Mouse (Mus musculus): ENCODE measurements around the gene Shh. TPM values are rescaled to one million over a fixed set of nuclear protein-coding genes. Genes with fewer than 3 reads are reported as not detected.
A peak's percentile ranks its signal among the peaks of the same experiment; 100 is the strongest.

Shh gene
- polyA plus RNA-seq, 1 experiment from 2014 or later = 1.0 TPM

DNA sequence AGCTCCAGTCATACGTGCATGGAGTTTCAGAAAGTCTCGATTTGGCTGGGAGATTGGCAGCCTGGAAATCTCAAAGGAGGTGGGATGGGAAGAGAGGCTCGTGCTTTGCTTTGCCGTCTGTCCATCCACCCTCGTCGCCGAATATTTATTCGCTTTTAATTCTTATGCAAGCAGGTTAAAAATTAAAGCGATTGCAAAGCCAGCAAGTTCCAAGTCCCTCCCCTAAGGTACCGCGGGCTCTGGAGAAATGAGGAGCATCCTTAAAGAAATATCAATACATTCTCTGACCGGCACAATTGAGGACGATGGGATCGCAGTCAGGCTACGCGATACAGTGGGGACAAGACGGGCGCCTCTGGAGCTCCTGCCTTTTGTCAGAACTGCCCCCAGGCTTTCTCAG, 1.5 kb downstream of the Shh start:
- under 1% methylated on average over 18 of the region's 18 CpGs for WGBS
- H3K27ac ChIP-seq = no peak overlapping the region
- no peaks in the 10 kb centered on the region for H3K36me3 ChIP-seq
- no peaks in the 10 kb centered on the region for H3K9me3 ChIP-seq (replicated peaks)
- H3K27me3 ChIP-seq = peaks cover 98% of the 10 kb centered on the region
- H3K9ac ChIP-seq = no peak overlapping the region
- peak overlapping the region; percentile 54 for H3K4me3 ChIP-seq (replicated peaks)
- H3K4me2 ChIP-seq = peak overlapping the region; percentile 92
- no peak for ATAC-seq (replicated peaks; ENCODE audit: low FRiP score)
- peaks cover 56% of the 10 kb centered on the region for H3K4me1 ChIP-seq

DNA sequence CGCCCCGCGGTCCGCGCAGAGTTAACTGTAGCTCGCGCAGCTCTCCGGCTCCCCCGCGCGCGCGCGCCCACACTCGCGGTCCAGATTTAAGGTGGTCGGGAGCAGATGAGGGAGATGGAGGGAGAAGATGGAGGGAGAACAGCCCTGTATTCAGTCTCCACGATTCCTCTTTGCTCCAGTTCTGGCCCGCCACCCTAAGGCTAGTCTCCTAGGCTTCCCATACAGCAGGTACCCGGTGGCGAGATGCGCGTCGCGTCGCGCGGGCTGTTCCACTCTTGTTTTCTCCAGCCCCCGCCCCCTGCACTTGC, 2.0 kb downstream of the Shh start:
- under 1% methylated on average over 29 of the region's 29 CpGs for WGBS
- no peak for ATAC-seq (replicated peaks; ENCODE audit: low FRiP score)
- Histone ChIP-seq H3K27me3 (peaks cover 100% of the 10 kb centered on the region), H3K36me3 (no peaks in the 10 kb centered on the region), H3K27ac (peak overlapping the region; percentile 67; the same call in 1 of the 2 replicates), H3K4me1 (peaks cover 61% of the 10 kb centered on the region), H3K9ac (no peak overlapping the region), H3K9me3 (replicated peaks) (no peaks in the 10 kb centered on the region), H3K4me3 (replicated peaks) (peak overlapping the region; percentile 54), H3K4me2 (peak overlapping the region; percentile 92)

DNA sequence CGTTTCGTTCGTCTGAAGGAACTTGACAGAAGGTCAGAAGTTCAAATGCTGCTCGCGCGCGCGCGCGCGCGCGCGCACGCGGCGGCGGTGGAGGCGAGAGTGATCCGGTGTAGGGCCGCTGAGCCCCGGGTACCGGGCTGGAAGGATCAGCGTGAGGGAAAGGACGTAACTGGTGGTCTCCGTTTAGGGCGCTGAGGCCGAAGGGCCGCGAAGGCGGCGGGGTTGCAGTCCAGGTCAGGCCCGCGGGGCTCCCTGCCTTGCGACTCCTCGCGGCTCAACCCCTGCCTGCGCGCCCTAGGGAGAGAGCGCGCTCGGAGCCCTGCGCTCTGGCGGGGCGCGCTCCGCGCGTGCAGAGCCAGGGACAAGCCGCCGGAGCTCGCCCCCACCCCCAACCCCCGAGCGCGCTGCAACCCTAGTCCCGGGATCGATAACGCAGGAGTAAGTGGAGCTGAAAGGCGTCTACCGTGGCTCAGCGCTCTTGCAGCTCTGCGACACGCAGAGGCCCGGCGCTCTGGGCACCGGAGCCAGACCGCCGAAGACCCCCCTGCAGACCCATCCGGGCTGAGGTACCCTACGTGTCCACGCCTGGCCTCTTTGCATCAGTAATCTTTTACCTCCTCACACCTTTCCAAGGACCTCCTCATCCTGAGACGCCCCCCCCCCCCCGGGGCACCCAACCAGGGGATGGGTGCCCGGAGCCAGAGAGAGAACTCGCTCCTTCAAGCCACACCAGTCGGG, 2.5 kb downstream of the Shh start:
- no peak for ATAC-seq (replicated peaks; ENCODE audit: low FRiP score)

DNA sequence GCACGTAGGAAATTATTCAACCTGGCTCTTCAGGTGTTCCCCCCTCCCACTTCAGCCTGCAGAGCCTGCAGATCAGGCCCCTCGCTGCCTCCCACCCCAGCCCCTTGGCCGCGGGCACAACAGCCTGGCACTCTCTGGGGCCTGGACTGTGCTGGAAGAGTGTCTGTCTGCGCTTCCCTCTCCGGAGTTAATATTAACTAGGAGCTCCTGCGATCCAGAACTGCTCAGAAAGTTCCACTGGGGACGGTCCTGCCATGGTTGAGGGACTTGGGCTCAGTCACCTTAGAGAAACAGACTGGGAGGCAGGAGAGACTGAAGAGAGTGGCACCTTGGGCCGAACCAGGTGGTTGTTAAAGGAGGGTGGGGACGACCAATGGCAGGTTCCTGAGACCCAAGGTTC, 3.4 kb downstream of the Shh start:
- peak; percentile 87 for ATAC-seq (replicated peaks; ENCODE audit: low FRiP score)
- H3K9ac ChIP-seq = peak overlapping the region; percentile 32; the same call in 1 of the 2 replicates
- 4% methylated on average over 10 of the region's 10 CpGs for WGBS

More for the DNA sequence above, 2.5 kb downstream of the Shh start:
- Histone ChIP-seq H3K9me3 (replicated peaks) (no peaks in the 10 kb centered on the region), H3K4me3 (replicated peaks) (peak overlapping the region; percentile 54), H3K4me1 (peaks cover 66% of the 10 kb centered on the region), H3K27me3 (peaks cover 100% of the 10 kb centered on the region), H3K4me2 (peak overlapping the region; percentile 92), H3K27ac (peak overlapping the region; percentile 67), H3K36me3 (no peaks in the 10 kb centered on the region), H3K9ac (peak overlapping the region; percentile 32)
- under 1% methylated on average over 76 of the region's 76 CpGs for WGBS

DNA sequence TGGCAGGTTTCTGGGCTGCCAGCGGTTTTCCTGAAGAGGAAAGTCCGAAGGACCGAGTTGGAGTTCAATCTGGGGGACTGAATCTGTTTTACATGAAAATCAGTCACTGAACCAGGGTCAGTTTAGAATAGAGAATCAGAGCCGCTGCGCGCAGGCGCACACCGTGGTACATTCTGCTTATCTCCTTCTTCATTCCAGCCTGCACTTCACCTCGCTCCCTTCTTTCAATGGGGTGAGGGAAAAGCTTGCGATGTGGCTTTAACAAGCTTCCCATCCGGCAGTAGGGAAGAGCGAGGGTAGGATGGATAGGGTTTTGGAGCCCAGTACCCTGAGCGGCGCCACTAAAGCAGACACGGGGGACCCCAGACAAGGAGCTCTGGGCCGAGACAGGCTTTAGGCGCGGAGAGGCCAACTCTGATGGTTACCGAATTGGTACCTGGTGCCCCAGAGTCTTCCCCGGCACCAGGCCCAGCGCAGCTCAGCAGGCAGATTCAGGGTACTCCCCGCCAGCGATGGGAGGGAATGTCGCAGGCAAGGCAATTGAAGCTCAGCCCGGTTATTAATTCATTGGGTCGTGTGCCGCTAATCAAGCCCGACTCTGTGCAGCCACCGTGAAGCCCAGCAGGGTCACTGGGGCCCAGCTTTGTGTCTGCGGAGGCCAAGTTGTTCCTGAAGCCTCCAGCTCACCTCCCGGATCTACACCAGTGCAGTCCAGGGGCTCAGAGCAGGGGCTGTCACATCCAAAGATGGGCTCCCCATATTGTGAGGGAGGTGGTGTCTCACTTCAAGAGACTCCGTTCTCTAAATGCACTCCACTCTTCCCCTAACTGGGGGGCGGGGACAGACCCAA, 4.1 kb downstream of the Shh start:
- peak overlapping the region; percentile 54 for H3K4me3 ChIP-seq (replicated peaks)
- H3K9me3 ChIP-seq (replicated peaks) = no peaks in the 10 kb centered on the region
- peak overlapping the region; percentile 92 for H3K4me2 ChIP-seq
- peak overlapping the region; percentile 67 for H3K27ac ChIP-seq
- peak; percentile 50; the same call in 1 of the 2 replicates for ATAC-seq (replicated peaks; ENCODE audit: low FRiP score)
- H3K9ac ChIP-seq = no peak overlapping the region
- WGBS = 1% methylated on average over 33 of the region's 33 CpGs
- peaks cover 100% of the 10 kb centered on the region for H3K27me3 ChIP-seq
- H3K36me3 ChIP-seq = no peaks in the 10 kb centered on the region
- peaks cover 82% of the 10 kb centered on the region for H3K4me1 ChIP-seq

More for the DNA sequence above, 3.4 kb downstream of the Shh start:
- Histone ChIP-seq H3K27me3 (peaks cover 100% of the 10 kb centered on the region), H3K4me2 (peak overlapping the region; percentile 92), H3K27ac (peak overlapping the region; percentile 67), H3K9me3 (replicated peaks) (no peaks in the 10 kb centered on the region), H3K36me3 (no peaks in the 10 kb centered on the region), H3K4me1 (peaks cover 75% of the 10 kb centered on the region), H3K4me3 (replicated peaks) (peak overlapping the region; percentile 54)

DNA sequence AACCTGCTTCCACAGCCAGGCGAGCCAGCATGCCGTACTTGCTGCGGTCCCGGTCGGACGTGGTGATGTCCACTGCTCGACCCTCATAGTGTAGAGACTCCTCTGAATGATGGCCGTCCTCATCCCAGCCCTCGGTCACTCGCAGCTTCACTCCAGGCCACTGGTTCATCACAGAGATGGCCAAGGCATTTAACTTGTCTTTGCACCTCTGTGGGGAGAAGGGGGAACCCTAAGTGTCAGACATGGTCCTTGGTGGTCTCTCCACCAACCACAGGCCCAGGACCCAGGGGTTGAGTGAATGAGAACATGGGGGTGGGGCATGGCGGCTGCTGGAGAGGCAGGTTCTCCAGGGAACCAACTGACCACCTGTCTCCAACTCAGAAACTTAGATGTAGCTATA, 5.7 kb downstream of the Shh start:
- H3K4me1 ChIP-seq = peaks cover 80% of the 10 kb centered on the region
- H3K9me3 ChIP-seq (replicated peaks) = no peaks in the 10 kb centered on the region
- H3K4me3 ChIP-seq (replicated peaks) = no peak overlapping the region
- H3K9ac ChIP-seq = no peak overlapping the region
- H3K36me3 ChIP-seq = no peaks in the 10 kb centered on the region
- no peak for ATAC-seq (replicated peaks; ENCODE audit: low FRiP score)
- 8% methylated on average over 11 of the region's 11 CpGs for WGBS
- peaks cover 99% of the 10 kb centered on the region for H3K27me3 ChIP-seq
- no peak overlapping the region for H3K4me2 ChIP-seq
- H3K27ac ChIP-seq = no peak overlapping the region

DNA sequence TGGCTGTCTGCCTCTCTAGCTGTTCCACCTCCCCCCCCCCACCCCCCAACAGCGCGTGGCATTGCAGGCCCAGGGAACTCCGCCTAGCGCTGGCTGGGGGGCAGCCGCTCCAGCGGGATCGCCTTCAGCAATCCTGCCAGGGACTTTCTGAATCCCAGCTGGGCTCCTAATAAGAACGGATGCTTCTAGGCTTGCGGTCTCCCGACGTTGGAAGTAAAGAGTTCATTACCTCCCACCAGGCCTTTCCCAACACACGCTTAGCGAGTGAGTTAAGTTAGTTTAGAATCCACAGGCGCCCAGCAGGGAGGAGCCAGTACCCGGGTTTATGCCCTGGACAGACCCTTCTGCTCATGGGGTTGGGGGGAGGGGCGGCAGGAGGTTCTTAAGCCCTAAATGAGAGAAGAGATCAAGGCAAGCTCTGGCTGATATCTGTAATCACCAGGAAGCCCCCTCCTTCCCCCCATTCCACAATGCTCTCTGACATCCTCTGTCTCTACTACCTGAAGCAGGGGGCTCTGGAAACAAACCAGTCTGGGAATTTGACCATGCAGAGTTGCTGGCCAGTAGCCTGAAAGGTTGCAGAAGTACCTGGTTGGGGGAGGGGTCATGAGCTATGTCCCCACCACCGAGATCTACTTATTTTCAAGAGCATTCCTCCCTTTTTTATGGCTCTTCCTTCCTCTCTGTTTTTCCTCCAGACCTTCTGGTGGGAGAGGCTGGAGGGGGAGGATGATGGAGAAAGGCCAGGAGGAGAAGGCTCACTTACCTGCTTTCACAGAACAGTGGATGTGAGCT, 6.3 kb downstream of the Shh start:
- no peaks in the 10 kb centered on the region for H3K9me3 ChIP-seq (replicated peaks)
- H3K4me1 ChIP-seq = peaks cover 74% of the 10 kb centered on the region
- no peaks in the 10 kb centered on the region for H3K36me3 ChIP-seq
- no peak for ATAC-seq (replicated peaks; ENCODE audit: low FRiP score)
- peaks cover 99% of the 10 kb centered on the region for H3K27me3 ChIP-seq
- H3K9ac ChIP-seq = no peak overlapping the region
- WGBS = 1% methylated on average over 17 of the region's 17 CpGs
- no peak overlapping the region for H3K27ac ChIP-seq
- no peak overlapping the region for H3K4me3 ChIP-seq (replicated peaks)
- no peak overlapping the region for H3K4me2 ChIP-seq

DNA sequence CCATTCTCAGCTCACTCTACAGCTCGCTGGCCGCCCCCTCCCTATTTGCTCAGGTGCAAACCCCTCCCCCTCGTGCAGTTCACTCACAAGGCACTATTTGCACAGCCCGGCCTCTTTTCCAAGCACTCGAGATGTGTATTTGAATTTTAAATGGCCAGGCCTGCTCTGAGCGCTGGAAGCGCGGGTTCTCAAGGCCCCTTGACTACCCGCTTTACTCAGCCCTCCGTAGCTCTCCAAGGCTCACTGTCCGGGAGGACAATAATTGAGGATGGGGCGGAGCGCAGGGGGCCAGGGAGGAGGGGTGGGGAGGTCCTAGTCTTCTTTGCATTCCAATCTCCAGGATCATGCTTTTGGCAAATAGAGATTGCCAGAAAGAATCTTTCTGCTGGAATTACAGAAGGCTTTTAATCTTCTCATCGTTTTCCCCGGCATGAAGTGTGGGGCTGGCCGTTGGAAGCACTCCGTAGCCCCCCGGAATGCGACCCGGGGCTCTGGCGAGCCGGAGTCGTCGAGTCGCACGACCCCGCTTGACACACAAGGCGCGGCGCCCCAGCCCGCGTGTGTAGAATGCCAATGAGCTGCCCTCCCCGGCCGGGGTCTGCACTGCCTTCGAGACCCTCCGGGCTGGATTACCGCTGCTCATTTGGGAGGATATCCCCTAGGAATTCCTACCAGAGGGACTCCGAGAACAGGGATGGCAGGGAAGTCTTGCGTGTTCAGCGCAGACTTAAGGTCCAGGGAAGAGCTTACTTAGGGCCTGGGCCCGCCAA, 7.4 kb downstream of the Shh start:
- Histone ChIP-seq H3K4me1 (peaks cover 63% of the 10 kb centered on the region), H3K9me3 (replicated peaks) (no peaks in the 10 kb centered on the region), H3K4me2 (peak overlapping the region; percentile 67), H3K36me3 (no peaks in the 10 kb centered on the region), H3K4me3 (replicated peaks) (peak overlapping the region; percentile 8; the same call in 1 of the 2 replicates), H3K27ac (no peak overlapping the region), H3K9ac (no peak overlapping the region), H3K27me3 (peaks cover 98% of the 10 kb centered on the region)
- ATAC-seq (replicated peaks; ENCODE audit: low FRiP score) = no peak
- WGBS = 2% methylated on average over 41 of the region's 41 CpGs

DNA sequence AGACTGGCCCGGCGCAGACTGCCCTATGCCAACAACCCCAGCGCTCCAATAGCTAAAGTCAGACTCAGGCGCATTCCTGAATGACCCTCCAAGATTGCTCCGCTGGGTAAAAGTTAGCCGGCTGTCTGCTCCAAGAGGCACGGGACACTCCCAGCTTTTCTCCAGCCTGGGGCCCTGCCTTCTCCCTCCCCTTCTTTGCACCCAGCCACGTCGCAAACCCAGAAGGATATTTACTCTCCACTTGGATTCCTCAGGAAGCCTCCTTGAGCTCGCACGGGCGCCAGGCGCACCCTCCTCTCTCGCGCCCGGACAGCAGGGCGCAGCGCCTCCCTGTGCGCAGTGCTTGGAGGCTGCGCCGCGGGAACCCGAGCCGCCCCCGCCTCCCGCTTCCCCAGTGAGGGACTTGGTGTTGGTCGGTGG, 8.2 kb downstream of the Shh start:
- Histone ChIP-seq H3K9me3 (replicated peaks) (no peaks in the 10 kb centered on the region), H3K4me1 (peaks cover 55% of the 10 kb centered on the region), H3K4me2 (peak overlapping the region; percentile 67), H3K27ac (no peak overlapping the region), H3K4me3 (replicated peaks) (peak overlapping the region; percentile 42), H3K27me3 (peaks cover 96% of the 10 kb centered on the region), H3K36me3 (no peaks in the 10 kb centered on the region), H3K9ac (no peak overlapping the region)
- WGBS = 0% methylated on average over 27 of the region's 27 CpGs
- peak; percentile 38; the same call in 1 of the 2 replicates for ATAC-seq (replicated peaks; ENCODE audit: low FRiP score)

DNA sequence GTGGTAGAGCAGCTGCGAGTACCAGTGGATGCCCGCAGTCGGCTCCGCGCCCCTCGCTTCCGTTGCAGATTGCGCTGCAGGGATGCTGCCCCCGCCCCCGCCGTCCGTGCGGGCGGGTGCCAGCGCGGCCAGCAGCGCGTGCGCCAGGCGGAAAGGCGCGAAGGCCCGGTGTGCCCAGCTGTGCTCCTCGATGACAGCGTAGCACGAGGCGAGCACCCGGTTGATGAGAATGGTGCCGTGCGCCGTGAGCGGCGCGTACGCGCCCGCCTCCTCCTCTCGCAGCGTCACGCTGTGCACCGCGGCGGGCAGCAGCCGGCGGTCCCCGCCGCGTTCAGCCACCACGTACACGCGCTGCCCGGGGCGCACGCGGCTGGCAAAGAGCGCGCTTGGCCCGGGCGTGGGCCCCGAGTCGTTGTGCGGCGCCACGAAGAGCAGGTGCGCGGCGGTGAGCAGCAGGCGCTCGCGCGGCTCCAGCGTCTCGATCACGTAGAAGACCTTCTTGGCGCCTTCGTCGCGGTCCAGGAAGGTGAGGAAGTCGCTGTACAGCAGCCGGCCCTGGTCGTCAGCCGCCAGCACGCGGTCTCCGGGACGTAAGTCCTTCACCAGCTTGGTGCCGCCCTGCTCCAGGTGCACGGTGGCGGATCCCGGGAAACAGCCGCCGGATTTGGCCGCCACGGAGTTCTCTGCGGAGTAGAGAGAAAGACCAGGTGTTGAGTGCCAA, 9.0 kb downstream of the Shh start:
- Histone ChIP-seq H3K36me3 (no peaks in the 10 kb centered on the region), H3K27me3 (peaks cover 92% of the 10 kb centered on the region), H3K27ac (no peak overlapping the region), H3K4me1 (peaks cover 48% of the 10 kb centered on the region), H3K4me2 (peak overlapping the region; percentile 67), H3K9me3 (replicated peaks) (no peaks in the 10 kb centered on the region), H3K4me3 (replicated peaks) (peak overlapping the region; percentile 42), H3K9ac (no peak overlapping the region; the same call in 1 of the 2 replicates)
- 1% methylated on average over 87 of the region's 95 CpGs for WGBS
- no peak for ATAC-seq (replicated peaks; ENCODE audit: low FRiP score)

DNA sequence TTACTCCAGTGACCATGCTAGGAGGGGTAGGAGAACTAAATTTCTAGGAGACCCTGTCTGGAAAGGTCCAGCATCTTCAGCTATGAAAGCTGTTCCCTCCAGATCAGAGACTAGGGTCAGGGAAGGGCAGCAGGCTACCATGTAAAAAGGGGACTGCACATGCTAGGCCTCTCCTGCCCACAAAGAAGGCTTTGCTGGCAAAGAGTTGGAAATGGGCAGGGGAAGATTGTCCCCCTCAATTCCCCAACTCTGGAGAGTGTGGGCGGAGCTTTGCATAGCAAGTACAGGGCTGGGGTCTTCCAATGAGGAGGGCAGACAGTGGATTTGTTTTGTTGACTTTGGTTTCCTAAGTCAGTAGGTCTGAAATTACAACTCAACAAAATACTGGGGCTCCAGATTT, 10.7 kb downstream of the Shh start:
- WGBS = 66% methylated on average over 1 of the region's 1 CpGs
- Histone ChIP-seq H3K4me1 (peaks cover 35% of the 10 kb centered on the region), H3K9me3 (replicated peaks) (no peaks in the 10 kb centered on the region), H3K9ac (no peak overlapping the region), H3K4me3 (replicated peaks) (no peak overlapping the region), H3K36me3 (no peaks in the 10 kb centered on the region), H3K4me2 (no peak overlapping the region), H3K27me3 (peaks cover 89% of the 10 kb centered on the region), H3K27ac (no peak overlapping the region)
- no peak for ATAC-seq (replicated peaks; ENCODE audit: low FRiP score)
